Mouse (Mus musculus) gastrocnemius, adult 18-20 months (tissue): ENCODE measurements around the gene Sept4. TPM values are rescaled to one million over a fixed set of nuclear protein-coding genes. Genes with fewer than 3 reads are reported as not detected.

ENCODE experiments used
- DNase-seq: peaks from one replicate; pipeline ENCODE4 v3.0.0; 2021; ENCODE audit warnings: low spot score
- total RNA-seq, 2 experiments: library from RNA; stranded (reverse); gene quantifications; 2 replicates each; pipeline ENCODE4 v1.2.3; 2021

Sept4 gene
- total RNA-seq, 2 experiments from 2014 or later = 9.8 to 12.1 TPM

- DNase-seq = no peak
Measured at GRCm38 (mm10) chr11:87578963-87579601, 10.4 kb downstream of the Sept4 start.

- DNase-seq = no peak
Measured at GRCm38 (mm10) chr11:87579713-87580112, 11.0 kb downstream of the Sept4 start.

- DNase-seq = no peak
Measured at GRCm38 (mm10) chr11:87580543-87581085, 11.9 kb downstream of the Sept4 start.

GRCm38 (mm10) chr11:87581161-87581865, 12.6 kb downstream of the Sept4 start:
- no peak for DNase-seq

GRCm38 (mm10) chr11:87581933-87582710, 13.4 kb downstream of the Sept4 start:
- DNase-seq = no peak

GRCm38 (mm10) chr11:87583291-87584034, 14.8 kb downstream of the Sept4 start:
- no peak for DNase-seq

- peak; percentile 50 for DNase-seq
Measured at GRCm38 (mm10) chr11:87584711-87585505, 16.2 kb downstream of the Sept4 start.

GRCm38 (mm10) chr11:87587211-87587874, 18.6 kb downstream of the Sept4 start:
- DNase-seq = no peak

- no peak for DNase-seq
Measured at GRCm38 (mm10) chr11:87589605-87590004, 20.9 kb downstream of the Sept4 start.

- DNase-seq = peak; percentile 30
Measured at GRCm38 (mm10) chr11:87590841-87591525, 22.3 kb downstream of the Sept4 start.

- peak; percentile 100 for DNase-seq
Measured at GRCm38 (mm10) chr11:87591526-87592353, 23.0 kb downstream of the Sept4 start, which contains the start of gene Mtmr4. TSS of gene Mtmr4 (plus strand) at chr11:87592162.

GRCm38 (mm10) chr11:87592354-87592695, 23.6 kb downstream of the Sept4 start:
- DNase-seq = no peak

- DNase-seq = no peak
Measured at GRCm38 (mm10) chr11:87592713-87593598, 24.3 kb downstream of the Sept4 start.

- peak; percentile 82 for DNase-seq
Measured at GRCm38 (mm10) chr11:87595327-87595841, 26.7 kb downstream of the Sept4 start.

- no peak for DNase-seq
Measured at GRCm38 (mm10) chr11:87595976-87596375, 27.3 kb downstream of the Sept4 start.

- no peak for DNase-seq
Measured at GRCm38 (mm10) chr11:87596492-87596891, 27.8 kb downstream of the Sept4 start.

GRCm38 (mm10) chr11:87597061-87597460, 28.4 kb downstream of the Sept4 start:
- no peak for DNase-seq
